Comparison of ENCODE assay signal across 16 mouse cellular contexts in the genomic region with DNA sequence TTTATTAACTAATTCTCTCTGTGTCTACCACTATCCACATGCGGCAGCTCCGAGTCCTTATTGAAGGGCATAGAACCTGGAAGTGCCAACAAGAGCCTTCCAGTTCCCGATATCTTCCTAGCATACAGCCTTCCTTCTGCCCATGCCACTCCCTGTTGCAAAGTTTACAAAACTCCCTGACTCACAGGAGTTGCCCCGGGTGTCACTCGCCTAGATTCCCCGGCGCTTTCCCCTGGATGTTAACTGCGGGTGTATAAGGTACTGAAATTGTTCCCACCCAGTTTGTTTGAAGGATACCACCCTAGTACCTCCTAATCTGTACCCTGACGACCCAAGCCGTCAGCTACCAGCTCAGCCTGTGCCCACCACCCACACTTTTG.
DNase-seq lines count a peak whose midpoint lies in the region; ATAC-seq and TF ChIP-seq lines count a peak whose summit lies in the region.
"Had no signal": no experiment of that assay in that cellular context is flagged by ENCODE, and none has a peak within 500 bp of the region (broad histone marks: within the 10 kb centered on the region; RNA-seq: fewer than 3 reads in every experiment).

No protein-coding gene starts in this region.

- no peak for TF ChIP-seq CTCF in heart, adult 2 months (IDR thresholded peaks at IDR 0.05)
- TF ChIP-seq CTCF in liver, adult 2 months (IDR thresholded peaks at IDR 0.05; ENCODE audit: low read depth, low read length), result no peak
- TF ChIP-seq CTCF in layer of hippocampus, adult 2 months (conservative IDR thresholded peaks at IDR 0.05), result no peak

- no peaks in the 10 kb centered on the region for H3K27me3 ChIP-seq in heart, adult 2 months (ENCODE audit: control insufficient read depth, insufficient read depth, low read length)
- H3K27me3 ChIP-seq in liver, adult 2 months (ENCODE audit: control insufficient read depth, insufficient read depth, low read length), result no peaks in the 10 kb centered on the region
- peaks cover 11% of the 10 kb centered on the region; the same call in 1 of the 2 replicates for H3K27me3 ChIP-seq in liver, embryonic 12.5 days (replicated peaks)
- H3K27me3 ChIP-seq: embryonic facial prominence, embryonic 13.5 days; midbrain, embryonic 13.5 days; neural tube, embryonic 15.5 days had no signal

- intact Hi-C loops in heart, adult 2 months (cut with DNase I), result no loop called here
- intact Hi-C loops in heart, postnatal 14 days (cut with DNase I), result no loop called here

- TF ChIP-seq POLR2A in heart, adult 2 months (IDR thresholded peaks at IDR 0.05; ENCODE audit: insufficient read depth, low read depth, low read length), result no peak
- no peak for TF ChIP-seq POLR2A in liver, adult 2 months (IDR thresholded peaks at IDR 0.05; ENCODE audit: extremely low read depth, insufficient read depth, low read length)

- no peak overlapping the region for H3K4me3 ChIP-seq in heart, adult 2 months
- H3K4me3 ChIP-seq in liver, adult 2 months (ENCODE audit: insufficient read depth, low read depth, low read length), result no peak overlapping the region; the same call in 1 of the 2 replicates
- no peak overlapping the region for H3K4me3 ChIP-seq in liver, embryonic 12.5 days
- H3K4me3 ChIP-seq in brown adipose tissue, adult 24 weeks (ENCODE audit: insufficient read depth, low read depth, low read length), result peak overlapping the region; percentile 13; the same call in 1 of the 2 replicates
- no peak overlapping the region for H3K4me3 ChIP-seq in layer of hippocampus, adult 2 months
- H3K4me3 ChIP-seq: embryonic facial prominence, embryonic 13.5 days; forebrain, embryonic 10.5 days; left cerebral cortex, adult 2 months; liver, embryonic 15.5 days; midbrain, embryonic 13.5 days; neural tube, embryonic 15.5 days had no signal

- no peak for DNase-seq in heart, adult 2 months
- no peak for DNase-seq in heart, postnatal 14 days
- DNase-seq in liver, adult 2 months (ENCODE audit: extremely low read depth, low read depth, low spot score), result peak; percentile 84
- peak; percentile 28 to 43 for DNase-seq in adrenal gland, postnatal 36 days
- no peak for DNase-seq in layer of hippocampus, adult 2 months (ENCODE audit: low spot score in 2 of 2)
- DNase-seq: cerebellum, adult 8-10 months; retina, postnatal 1 day had no signal

- ATAC-seq in liver, embryonic 12.5 days, result no peak
- ATAC-seq: hindbrain, embryonic 16.5 days; midbrain, embryonic 13.5 days had no signal

- H3K9ac ChIP-seq in heart, adult 2 months (ENCODE audit: low read depth, low read length), result no peak overlapping the region
- H3K9ac ChIP-seq in liver, adult 2 months (ENCODE audit: low read depth, low read length), result peak overlapping the region; percentile 40
- no peak overlapping the region for H3K9ac ChIP-seq in liver, embryonic 12.5 days
- H3K9ac ChIP-seq: embryonic facial prominence, embryonic 13.5 days; liver, embryonic 15.5 days; midbrain, embryonic 13.5 days; neural tube, embryonic 15.5 days had no signal

- TF ChIP-seq EP300 in heart, adult 2 months (IDR thresholded peaks at IDR 0.05; ENCODE audit: insufficient read depth, low read depth, low read length), result no peak

- 89% methylated on average over 10 of the region's 10 CpGs for WGBS in heart, adult 2 months
- 23% methylated on average over 10 of the region's 10 CpGs for WGBS in liver, adult 2 months
- WGBS in liver, embryonic 12.5 days (ENCODE audit: insufficient replicate concordance), result 70% methylated on average over 10 of the region's 10 CpGs

- no peaks in the 10 kb centered on the region for H3K79me2 ChIP-seq in heart, adult 2 months (replicated peaks; ENCODE audit: control insufficient read depth, insufficient read depth, low read length)
- H3K79me2 ChIP-seq in liver, adult 2 months (ENCODE audit: control insufficient read depth, insufficient read depth, low read length), result no peaks in the 10 kb centered on the region

- no peaks in the 10 kb centered on the region for H3K36me3 ChIP-seq in heart, adult 2 months (ENCODE audit: control insufficient read depth, insufficient read depth, low read length)
- no peaks in the 10 kb centered on the region for H3K36me3 ChIP-seq in liver, adult 2 months (ENCODE audit: control insufficient read depth, insufficient read depth, low read length)
- no peaks in the 10 kb centered on the region for H3K36me3 ChIP-seq in liver, embryonic 12.5 days
- H3K36me3 ChIP-seq: embryonic facial prominence, embryonic 13.5 days; forebrain, embryonic 10.5 days; liver, embryonic 15.5 days; midbrain, embryonic 13.5 days; neural tube, embryonic 15.5 days had no signal

- H3K27ac ChIP-seq in heart, adult 2 months, result peak overlapping the region; percentile 24; the same call in 1 of the 2 replicates
- peak overlapping the region; percentile 82 for H3K27ac ChIP-seq in liver, adult 2 months (replicated peaks; ENCODE audit: insufficient read depth, low read depth, low read length)
- no peak overlapping the region for H3K27ac ChIP-seq in liver, embryonic 12.5 days
- H3K27ac ChIP-seq in brown adipose tissue, adult 24 weeks (replicated peaks; ENCODE audit: low read depth, low read length), result peak overlapping the region; percentile 76
- no peak overlapping the region for H3K27ac ChIP-seq in layer of hippocampus, adult 2 months
- H3K27ac ChIP-seq: embryonic facial prominence, embryonic 13.5 days; forebrain, embryonic 10.5 days; left cerebral cortex, adult 2 months; liver, embryonic 15.5 days; midbrain, embryonic 13.5 days; neural tube, embryonic 15.5 days had no signal

- peaks cover 5% of the 10 kb centered on the region for H3K4me1 ChIP-seq in heart, adult 2 months (ENCODE audit: control insufficient read depth, insufficient read depth, low read length)
- peaks cover 2% of the 10 kb centered on the region; the same call in 1 of the 2 replicates for H3K4me1 ChIP-seq in liver, adult 2 months (ENCODE audit: control insufficient read depth, insufficient read depth, low read length)
- H3K4me1 ChIP-seq in liver, embryonic 12.5 days, result no peaks in the 10 kb centered on the region
- H3K4me1 ChIP-seq in brown adipose tissue, adult 24 weeks (ENCODE audit: control insufficient read depth, insufficient read depth, insufficient read length, low read length), result peaks cover 8% of the 10 kb centered on the region
- H3K4me1 ChIP-seq: liver, embryonic 15.5 days had no signal

- H3K9me3 ChIP-seq in liver, embryonic 12.5 days (replicated peaks), result no peaks in the 10 kb centered on the region
- H3K9me3 ChIP-seq: embryonic facial prominence, embryonic 13.5 days; forebrain, embryonic 10.5 days; liver, embryonic 15.5 days; midbrain, embryonic 13.5 days; neural tube, embryonic 15.5 days had no signal

- no peak overlapping the region for H3K4me2 ChIP-seq in liver, embryonic 12.5 days
- H3K4me2 ChIP-seq: embryonic facial prominence, embryonic 13.5 days; liver, embryonic 15.5 days; midbrain, embryonic 13.5 days; neural tube, embryonic 15.5 days had no signal

Comparison
In these comparisons a context has a peak if more than half of its experiments do, and no peak if none do; other contexts are left out.
1. H3K27ac ChIP-seq: peak in heart, adult 2 months (single experiment), liver, adult 2 months (single experiment) and brown adipose tissue, adult 24 weeks (single experiment); none in liver, embryonic 12.5 days (single experiment) and layer of hippocampus, adult 2 months (single experiment).
2. DNase-seq: peak in liver, adult 2 months (single experiment) and adrenal gland, postnatal 36 days (2 of 2); none in heart, adult 2 months (0 of 2), heart, postnatal 14 days (0 of 2) and layer of hippocampus, adult 2 months (0 of 2).